Mouse (Mus musculus) heart, embryonic 16.5 days (tissue): ENCODE results near the gene Usp37. TPM values are rescaled to one million over a fixed set of nuclear protein-coding genes. Genes with fewer than 3 reads are reported as not detected.

Experiments
- ATAC-seq: fragments of 200-750 bp; cut with Nextera tagmentation; replicated peaks from 2 replicates; pipeline ENCODE4 v1.8.0; 2017; ENCODE audit warnings: moderate number of reproducible peaks; ENCODE audit not compliant: insufficient read depth, low FRiP score; ENCODE audit errors: extremely low read depth
- H3K27ac ChIP-seq: fragments of 300-500 bp; sonication (generic); 2 replicates; pipeline ENCODE4 v1.5.1; 2014; ENCODE audit warnings: mild to moderate bottlenecking, low read length, control low read depth, moderate library complexity
- H3K27me3 ChIP-seq: fragments of 300-500 bp; sonication (generic); 2 replicates; pipeline ENCODE4 v1.6.1; 2014; ENCODE audit warnings: low read length, mixed read lengths; ENCODE audit not compliant: control insufficient read depth, insufficient read depth
- H3K36me3 ChIP-seq: fragments of 300-500 bp; sonication (generic); 2 replicates; pipeline ENCODE4 v1.6.1; 2014; ENCODE audit not compliant: control insufficient read depth, insufficient read depth
- H3K4me1 ChIP-seq: fragments of 300-500 bp; sonication (generic); 2 replicates; pipeline ENCODE4 v1.6.1; 2014; ENCODE audit warnings: low read length, mixed read lengths; ENCODE audit not compliant: control insufficient read depth, insufficient read depth
- H3K4me2 ChIP-seq: fragments of 300-500 bp; sonication (generic); 2 replicates; pipeline ENCODE4 v1.6.1; 2014; ENCODE audit warnings: low read depth, mild to moderate bottlenecking, control low read depth, low read length
- H3K4me3 ChIP-seq: fragments of 300-500 bp; sonication (generic); 2 replicates; pipeline ENCODE4 v1.5.1; 2014; ENCODE audit warnings: mild to moderate bottlenecking, control low read depth, low read length
- H3K9ac ChIP-seq: fragments of 300-500 bp; sonication (generic); 2 replicates; pipeline ENCODE4 v1.6.1; 2014; ENCODE audit warnings: low read length, control low read depth
- H3K9me3 ChIP-seq: fragments of 300-500 bp; sonication (generic); replicated peaks from 2 replicates; pipeline ENCODE4 v1.6.1; 2016; ENCODE audit warnings: low read length; ENCODE audit not compliant: control insufficient read depth
- WGBS: fragments of 180-500 bp; shearing (Covaris S2); extraction: QIAGEN DNeasy Blood & Tissue Kit; methylation state at CpG from one replicate; pipeline ENCODE4 v1.1.7; 2014; 5-methylcytosine and 5-hydroxymethylcytosine counted together
- polyA plus RNA-seq: library from polyadenylated mRNA; unstranded; fragments of >200 nt; fragmentation: Nextera tagmentation; extraction: Ambion mirVana; gene quantifications from 2 replicates; pipeline ENCODE4 v1.2.1, GENCODE M21; 2015

The Usp37 gene
- polyA plus RNA-seq, 1 experiment from 2014 or later: 19.2 TPM

DNA sequence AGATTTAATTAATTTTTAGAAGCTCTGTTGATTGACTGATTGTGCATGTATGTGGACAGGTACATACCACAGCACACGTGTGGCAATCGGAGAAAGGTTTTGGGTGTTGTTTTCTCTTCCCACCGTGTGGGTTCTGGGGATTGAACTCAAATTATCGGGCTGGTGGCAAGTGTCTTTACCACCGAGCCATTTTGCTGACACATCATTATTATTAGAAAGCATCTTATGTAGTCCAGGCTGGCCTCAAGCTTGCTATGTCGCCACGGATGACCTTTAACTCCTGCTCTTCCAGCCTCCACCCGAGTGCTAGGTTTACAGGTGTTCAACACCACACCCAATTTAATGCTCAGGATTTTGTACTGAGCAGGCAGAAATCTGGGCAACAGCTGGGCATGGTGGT is 131.4 kb downstream of the Usp37 start:
- no peak overlapping the region for H3K9ac ChIP-seq
- H3K27ac ChIP-seq: no peak overlapping the region
- no peak overlapping the region for H3K4me3 ChIP-seq
- H3K4me2 ChIP-seq: no peak overlapping the region
- H3K36me3 ChIP-seq: no peaks in the 10 kb centered on the region
- H3K9me3 ChIP-seq: no peaks in the 10 kb centered on the region
- H3K27me3 ChIP-seq: no peaks in the 10 kb centered on the region
- ATAC-seq: no peak
- 76% methylated on average over 8 of the region's 8 CpGs for WGBS
- H3K4me1 ChIP-seq: no peaks in the 10 kb centered on the region

DNA sequence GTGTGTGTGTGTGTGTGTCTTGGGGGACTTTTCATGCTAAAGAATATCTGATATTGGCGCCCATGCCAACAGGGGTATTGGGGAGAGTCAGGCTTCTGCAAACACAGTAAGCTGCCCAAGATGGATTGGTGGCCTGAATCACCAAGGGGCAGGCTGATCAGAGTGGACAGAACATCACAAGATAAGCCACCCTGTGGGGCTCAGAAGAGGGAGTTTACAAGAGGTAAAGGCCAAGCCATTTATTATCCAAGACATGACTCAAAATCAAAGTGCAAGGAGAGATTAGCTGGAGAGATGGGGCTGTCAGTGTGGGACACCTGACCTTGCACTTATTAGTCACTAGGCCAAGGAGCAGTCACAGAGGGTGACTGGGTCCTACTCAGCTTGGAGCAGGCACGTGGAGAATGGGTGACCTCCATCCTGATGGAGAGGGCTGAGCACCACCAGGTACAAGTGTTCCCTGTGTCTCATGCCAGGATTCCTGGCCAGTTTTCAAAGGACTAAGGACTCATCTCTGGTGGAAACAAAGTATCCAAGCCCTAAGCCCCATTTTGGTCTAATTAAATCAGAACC is 132.2 kb downstream of the Usp37 start:
- no peak overlapping the region for H3K4me2 ChIP-seq
- H3K27ac ChIP-seq: no peak overlapping the region
- H3K9me3 ChIP-seq: no peaks in the 10 kb centered on the region
- 49% methylated on average over 2 of the region's 2 CpGs for WGBS
- H3K4me3 ChIP-seq: no peak overlapping the region
- no peak overlapping the region for H3K9ac ChIP-seq
- no peak for ATAC-seq
- no peaks in the 10 kb centered on the region for H3K4me1 ChIP-seq
- H3K36me3 ChIP-seq: no peaks in the 10 kb centered on the region
- H3K27me3 ChIP-seq: no peaks in the 10 kb centered on the region

DNA sequence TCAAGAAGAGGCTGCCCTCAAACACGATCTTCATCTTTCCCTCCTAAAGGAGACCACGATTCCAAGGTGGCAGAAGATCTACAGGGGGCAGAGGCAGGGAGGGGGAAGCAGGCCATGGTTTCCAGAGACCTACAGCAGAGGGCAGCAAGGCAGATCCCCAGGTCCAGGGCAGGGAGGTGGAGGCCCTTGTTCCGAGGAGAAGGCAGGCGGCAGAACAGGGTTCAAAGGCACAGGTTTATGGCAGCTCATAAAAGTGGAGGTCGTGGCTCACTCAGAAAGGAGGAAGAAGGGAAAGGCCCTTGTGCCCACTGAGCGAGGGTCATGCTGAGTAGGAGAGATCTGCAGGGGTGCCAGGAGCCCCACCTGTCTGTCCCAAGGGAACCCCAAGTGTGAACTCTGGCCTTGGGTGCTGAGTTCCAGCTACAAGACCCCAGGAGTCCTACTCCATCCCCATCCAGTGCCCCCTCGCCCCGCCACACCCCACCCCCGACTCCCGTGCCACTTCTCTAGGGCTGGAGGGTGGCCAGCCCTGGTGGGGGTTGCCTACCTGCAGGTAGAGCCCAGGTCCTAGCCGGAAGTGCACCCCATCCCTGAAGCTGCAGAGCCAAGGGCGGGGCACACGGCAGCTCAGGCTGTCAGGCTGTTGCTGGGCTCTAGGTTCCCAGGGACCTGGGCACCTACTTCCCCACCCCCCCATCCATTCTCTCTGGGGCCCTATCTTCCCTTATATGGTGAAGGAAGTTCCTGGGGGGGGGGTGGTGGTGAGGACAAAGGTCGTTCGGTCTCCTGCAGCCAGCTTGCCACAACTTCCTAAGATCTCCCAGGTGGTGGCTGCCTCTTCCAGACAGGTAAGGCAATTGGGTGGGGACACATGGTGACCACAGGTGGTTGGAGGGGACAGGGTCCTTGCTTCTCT is 135.2 kb downstream of the Usp37 start, which contains the start of gene Vil1:
Vil1 (plus strand) TSS at position 788 of the 916 bp plus-strand sequence.
- WGBS: 56% methylated on average over 14 of the region's 15 CpGs
- Histone ChIP-seq H3K4me1 (no peaks in the 10 kb centered on the region), H3K9me3 (no peaks in the 10 kb centered on the region), H3K27me3 (no peaks in the 10 kb centered on the region), H3K4me3 (no peak within 1 kb of the TSS), H3K4me2 (no peak within 1 kb of the TSS), H3K36me3 (no peaks in the 10 kb centered on the region), H3K9ac (no peak within 1 kb of the TSS), H3K27ac (no peak within 1 kb of the TSS)
- no peak for ATAC-seq

DNA sequence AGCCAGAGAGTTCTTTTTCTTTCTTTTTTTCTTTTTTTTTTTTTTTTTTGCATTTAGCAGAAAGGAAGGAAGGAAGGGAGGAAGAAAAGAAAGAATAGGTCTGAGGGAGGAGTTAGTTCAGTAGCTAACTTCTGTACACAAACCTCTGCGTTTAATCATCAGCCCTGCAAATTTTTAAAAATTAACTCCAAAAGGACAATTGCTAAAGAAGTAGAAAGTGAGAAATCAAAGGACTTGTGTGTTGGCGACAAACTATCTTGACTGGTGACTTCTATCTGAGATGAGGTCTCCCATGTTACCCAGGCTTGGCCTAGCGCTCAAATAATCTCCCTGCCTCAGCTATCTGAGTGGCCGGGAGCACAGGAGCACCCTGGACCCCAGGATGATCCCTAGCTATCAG is 139.9 kb downstream of the Usp37 start:
- ATAC-seq: no peak
- WGBS: 66% methylated on average over 4 of the region's 4 CpGs

DNA sequence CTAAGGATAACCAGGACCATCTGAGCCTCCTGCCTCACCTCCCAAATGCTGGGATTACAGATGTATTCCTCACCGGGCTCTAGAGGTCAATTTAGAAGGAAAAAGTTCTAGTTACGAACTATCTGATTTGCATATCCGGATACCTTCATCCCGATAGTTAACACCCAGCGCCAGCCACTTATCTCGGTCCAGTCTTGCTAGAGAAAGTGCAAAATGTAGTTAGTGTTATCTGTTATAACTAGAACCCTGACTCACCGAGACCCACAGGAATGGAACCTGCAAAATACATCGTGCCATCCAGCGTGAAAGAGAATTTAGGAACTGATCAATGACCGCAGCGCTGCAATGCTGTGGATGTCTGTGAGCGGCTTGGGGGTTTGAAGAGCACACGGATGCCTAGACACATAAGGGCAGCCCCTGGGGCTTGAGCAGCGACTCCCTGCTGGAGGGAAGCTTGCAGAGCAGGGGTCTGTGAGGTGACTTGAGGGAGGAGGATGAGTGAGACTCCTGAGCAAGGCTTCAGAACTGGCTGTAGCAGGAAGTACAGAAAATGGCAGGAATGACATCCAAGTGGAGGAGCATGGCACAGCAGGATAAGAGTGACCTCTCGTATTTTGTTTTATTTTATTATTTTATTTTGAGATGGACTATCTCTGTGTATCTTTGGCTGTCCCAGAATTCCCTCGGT is 142.9 kb downstream of the Usp37 start:
- H3K4me2 ChIP-seq: no peak overlapping the region
- H3K27ac ChIP-seq: no peak overlapping the region
- H3K9me3 ChIP-seq: no peaks in the 10 kb centered on the region
- H3K9ac ChIP-seq: no peak overlapping the region
- ATAC-seq: no peak
- no peaks in the 10 kb centered on the region for H3K4me1 ChIP-seq
- H3K4me3 ChIP-seq: no peak overlapping the region
- H3K27me3 ChIP-seq: no peaks in the 10 kb centered on the region
- no peaks in the 10 kb centered on the region for H3K36me3 ChIP-seq
- WGBS: 43% methylated on average over 16 of the region's 16 CpGs

More for the DNA sequence above, 139.9 kb downstream of the Usp37 start:
- Histone ChIP-seq H3K4me2 (no peak overlapping the region), H3K27ac (no peak overlapping the region), H3K27me3 (no peaks in the 10 kb centered on the region), H3K36me3 (no peaks in the 10 kb centered on the region), H3K9me3 (no peaks in the 10 kb centered on the region), H3K4me3 (no peak overlapping the region), H3K9ac (no peak overlapping the region), H3K4me1 (no peaks in the 10 kb centered on the region)

DNA sequence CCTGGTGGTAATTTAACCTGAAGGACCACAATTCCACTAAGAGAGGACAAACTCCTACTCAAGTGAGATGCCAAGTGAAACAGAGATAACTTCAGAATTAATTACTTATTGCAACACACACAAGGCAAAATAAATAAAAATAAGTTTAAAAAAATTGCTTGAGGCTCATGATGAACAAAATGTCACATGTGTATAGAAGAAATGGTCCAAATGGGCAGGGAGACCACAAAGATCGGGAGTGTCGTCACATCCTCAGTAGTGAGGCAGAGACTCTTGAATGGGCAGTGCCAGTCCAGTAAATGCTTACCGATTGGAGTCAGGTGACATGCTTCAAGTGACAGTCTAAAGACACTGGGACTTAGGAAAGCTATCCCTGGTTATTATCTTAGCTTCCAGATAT is 143.6 kb downstream of the Usp37 start:
- 76% methylated on average over 3 of the region's 3 CpGs for WGBS
- no peak for ATAC-seq

DNA sequence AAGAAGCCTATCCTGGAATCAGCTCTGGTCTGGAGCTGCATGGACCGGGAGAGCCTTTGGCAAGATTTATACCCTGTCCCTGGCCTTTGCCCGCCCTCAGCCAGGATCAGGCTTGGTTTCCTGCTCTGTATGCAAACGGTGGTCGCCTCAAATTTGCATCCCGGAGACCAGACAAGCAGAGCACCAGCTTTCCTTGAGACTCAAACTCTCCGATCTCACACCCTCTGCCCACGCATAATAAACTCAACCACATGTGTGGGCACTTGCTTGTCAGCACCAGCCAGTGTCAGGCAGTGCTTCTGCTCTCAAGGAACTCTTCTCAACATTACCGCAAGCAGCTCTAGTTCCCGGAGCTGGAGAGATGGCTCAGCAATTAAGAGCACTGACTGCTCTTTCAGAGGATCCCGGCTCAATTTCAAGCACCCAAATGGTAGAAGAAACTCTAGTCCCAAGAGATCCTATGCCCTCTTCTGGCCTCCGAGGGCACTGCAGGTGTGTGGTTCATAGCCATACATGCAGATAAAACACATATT is 146.1 kb downstream of the Usp37 start:
- peak; percentile 23 for ATAC-seq
- WGBS: 6% methylated on average over 11 of the region's 11 CpGs
- H3K9me3 ChIP-seq: no peaks in the 10 kb centered on the region

More for the DNA sequence above, 143.6 kb downstream of the Usp37 start:
- Histone ChIP-seq H3K4me3 (no peak overlapping the region), H3K9ac (no peak overlapping the region), H3K27me3 (no peaks in the 10 kb centered on the region), H3K9me3 (no peaks in the 10 kb centered on the region), H3K4me1 (no peaks in the 10 kb centered on the region), H3K4me2 (no peak overlapping the region), H3K36me3 (no peaks in the 10 kb centered on the region), H3K27ac (no peak overlapping the region)

DNA sequence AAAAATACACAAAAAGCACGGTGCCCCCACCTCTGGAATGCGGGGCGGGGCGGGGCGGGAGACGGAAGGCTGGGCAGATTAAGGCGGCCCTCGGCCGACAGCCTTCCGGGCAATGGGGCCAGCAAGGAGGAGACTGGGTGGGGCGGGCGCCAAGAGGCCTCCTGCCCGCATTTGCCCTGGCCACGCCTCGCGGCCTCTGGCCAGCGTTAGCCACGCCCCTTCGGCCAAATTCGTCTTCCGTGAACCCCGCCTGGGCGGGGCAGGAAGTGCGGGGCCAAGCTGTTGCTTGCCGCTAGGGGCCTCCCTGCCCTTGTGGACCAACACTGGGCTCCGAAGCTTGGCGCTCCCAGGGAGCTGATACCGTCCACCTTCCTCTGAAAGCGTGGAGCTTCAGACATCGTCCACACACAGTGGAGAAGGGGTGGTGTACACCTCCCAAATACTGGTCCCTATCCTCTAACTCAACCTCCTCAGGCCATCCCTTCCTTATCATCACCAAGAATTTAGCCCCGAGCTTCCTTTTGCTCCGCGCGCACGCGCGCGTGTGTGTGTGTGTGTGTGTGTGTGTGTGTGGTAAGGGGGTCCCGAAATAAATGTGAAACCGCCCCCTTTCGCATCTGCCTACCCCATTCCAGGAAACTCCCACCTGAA is 146.7 kb downstream of the Usp37 start:
- Histone ChIP-seq H3K27ac (peak overlapping the region; percentile 94), H3K4me3 (peak overlapping the region; percentile 55), H3K4me1 (peaks cover 8% of the 10 kb centered on the region), H3K9ac (peak overlapping the region; percentile 79), H3K9me3 (no peaks in the 10 kb centered on the region), H3K27me3 (no peaks in the 10 kb centered on the region), H3K4me2 (peak overlapping the region; percentile 92), H3K36me3 (peaks cover 16% of the 10 kb centered on the region)
- ATAC-seq: peak; percentile 92
- under 1% methylated on average over 41 of the region's 41 CpGs for WGBS

More for the DNA sequence above, 146.1 kb downstream of the Usp37 start:
- Histone ChIP-seq H3K27ac (peak overlapping the region; percentile 94), H3K4me1 (peaks cover 6% of the 10 kb centered on the region), H3K4me2 (peak overlapping the region; percentile 92), H3K27me3 (no peaks in the 10 kb centered on the region), H3K9ac (peak overlapping the region; percentile 79), H3K36me3 (peaks cover 16% of the 10 kb centered on the region), H3K4me3 (peak overlapping the region; percentile 55)
